In the genomic region with DNA sequence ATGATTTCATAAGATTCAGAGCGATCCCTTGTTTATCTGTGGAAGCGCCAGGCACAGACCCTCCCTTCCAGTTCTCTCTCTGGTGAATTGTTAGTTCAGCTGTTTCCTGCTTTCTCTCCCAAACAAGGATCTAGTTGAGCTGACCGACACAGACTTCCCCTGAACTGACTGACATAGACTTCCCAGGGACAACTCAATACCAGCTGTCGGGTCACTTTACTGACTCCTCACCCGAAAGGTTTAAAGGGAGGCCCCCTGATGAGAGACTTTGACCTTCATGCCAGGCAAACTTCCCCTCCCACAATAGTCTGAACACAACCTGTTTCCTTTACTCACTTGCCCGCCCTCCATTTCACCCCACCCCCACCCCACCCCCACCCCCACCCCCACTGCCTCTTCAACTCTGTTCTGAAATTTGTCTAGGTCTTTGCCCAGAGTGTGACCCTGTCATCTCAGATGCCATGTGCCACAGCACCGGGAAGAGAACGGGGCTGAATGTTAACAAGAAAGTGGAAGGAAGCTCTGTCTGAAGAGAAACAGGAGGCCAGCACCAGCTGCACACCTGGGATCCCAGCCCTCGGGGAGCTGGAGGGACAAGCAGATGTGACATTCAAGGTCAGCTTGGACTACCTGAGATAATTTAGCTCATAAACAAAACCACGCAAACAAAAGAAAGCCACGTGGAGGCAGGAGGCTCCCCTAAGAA, we compare ENCODE assay signal across 8 mouse cellular contexts.
DNase-seq lines count a peak whose midpoint lies in the region; ATAC-seq and TF ChIP-seq lines count a peak whose summit lies in the region.

No protein-coding gene starts in this region.

- peak; percentile 10 for DNase-seq in ovary, postnatal 36 days (ENCODE audit: low spot score)
- no peak for DNase-seq in ovary, postnatal 10 days (ENCODE audit: low spot score)
- DNase-seq in kidney, postnatal 0 days (ENCODE audit: low spot score): peak; percentile 89
- peak; percentile 30 for DNase-seq in thymus, postnatal 25 days
- DNase-seq in urinary bladder, postnatal 10 days (ENCODE audit: low spot score): no peak
- DNase-seq in gastrocnemius, adult 8-10 months (ENCODE audit: low spot score in 2 of 2): no peak
- no peak for DNase-seq in gastrocnemius, postnatal 10 days

- TF ChIP-seq CTCF in kidney, postnatal 0 days (IDR thresholded peaks at IDR 0.05; ENCODE audit: low read depth): no peak

- H3K9me3 ChIP-seq in embryonic facial prominence, embryonic 13.5 days: no peaks in the 10 kb centered on the region
- H3K9me3 ChIP-seq in kidney, postnatal 0 days (replicated peaks; ENCODE audit: low read length): no peaks in the 10 kb centered on the region

- H3K4me1 ChIP-seq in embryonic facial prominence, embryonic 13.5 days: no peaks in the 10 kb centered on the region
- H3K4me1 ChIP-seq in kidney, postnatal 0 days (replicated peaks; ENCODE audit: insufficient read depth, low read length): peaks cover 21% of the 10 kb centered on the region

- no peak overlapping the region for H3K27ac ChIP-seq in embryonic facial prominence, embryonic 13.5 days
- H3K27ac ChIP-seq in kidney, postnatal 0 days: peak overlapping the region; percentile 54; the same call in 1 of the 2 replicates

- H3K36me3 ChIP-seq in embryonic facial prominence, embryonic 13.5 days: no peaks in the 10 kb centered on the region
- no peaks in the 10 kb centered on the region for H3K36me3 ChIP-seq in kidney, postnatal 0 days (ENCODE audit: insufficient read depth, low read length)

- WGBS in embryonic facial prominence, embryonic 13.5 days: 13% methylated on average over 11 of the region's 11 CpGs
- 10% methylated on average over 11 of the region's 11 CpGs for WGBS in kidney, postnatal 0 days

- H3K4me2 ChIP-seq in embryonic facial prominence, embryonic 13.5 days: 0 out of 2 replicates have a peak overlapping the region, but pooled peaks have one; percentile 0
- H3K4me2 ChIP-seq in kidney, postnatal 0 days (ENCODE audit: low read length): peak overlapping the region; percentile 25

- no peak overlapping the region for H3K9ac ChIP-seq in embryonic facial prominence, embryonic 13.5 days
- no peak overlapping the region for H3K9ac ChIP-seq in kidney, postnatal 0 days (ENCODE audit: low read depth, low read length)

- no peaks in the 10 kb centered on the region for H3K27me3 ChIP-seq in embryonic facial prominence, embryonic 13.5 days
- H3K27me3 ChIP-seq in kidney, postnatal 0 days (ENCODE audit: insufficient read depth, low read length): no peaks in the 10 kb centered on the region

- ATAC-seq in embryonic facial prominence, embryonic 13.5 days (ENCODE audit: insufficient number of reproducible peaks, insufficient read depth, low FRiP score, low TSS enrichment, low read depth): no peak
- ATAC-seq in kidney, postnatal 0 days (replicated peaks; ENCODE audit: low FRiP score, low read depth): peak; percentile 83

- H3K4me3 ChIP-seq in embryonic facial prominence, embryonic 13.5 days: no peak overlapping the region
- H3K4me3 ChIP-seq in kidney, postnatal 0 days (replicated peaks; ENCODE audit: low read depth, low read length): no peak overlapping the region

Comparison
In these comparisons a context has a peak if more than half of its experiments do, and no peak if none do; other contexts are left out.
1. DNase-seq: peak in ovary, postnatal 36 days (single experiment), kidney, postnatal 0 days (single experiment) and thymus, postnatal 25 days (single experiment); none in ovary, postnatal 10 days (single experiment), urinary bladder, postnatal 10 days (single experiment), gastrocnemius, adult 8-10 months (0 of 2) and gastrocnemius, postnatal 10 days (single experiment).